Mouse (Mus musculus) urinary bladder, postnatal 10 days (tissue): Measurements from ENCODE around the gene Csnk1d.

ENCODE experiments used
- DNase-seq: peaks from one replicate; pipeline ENCODE4 v3.0.0; 2022; ENCODE audit warnings: low spot score

The Csnk1d gene

DNA sequence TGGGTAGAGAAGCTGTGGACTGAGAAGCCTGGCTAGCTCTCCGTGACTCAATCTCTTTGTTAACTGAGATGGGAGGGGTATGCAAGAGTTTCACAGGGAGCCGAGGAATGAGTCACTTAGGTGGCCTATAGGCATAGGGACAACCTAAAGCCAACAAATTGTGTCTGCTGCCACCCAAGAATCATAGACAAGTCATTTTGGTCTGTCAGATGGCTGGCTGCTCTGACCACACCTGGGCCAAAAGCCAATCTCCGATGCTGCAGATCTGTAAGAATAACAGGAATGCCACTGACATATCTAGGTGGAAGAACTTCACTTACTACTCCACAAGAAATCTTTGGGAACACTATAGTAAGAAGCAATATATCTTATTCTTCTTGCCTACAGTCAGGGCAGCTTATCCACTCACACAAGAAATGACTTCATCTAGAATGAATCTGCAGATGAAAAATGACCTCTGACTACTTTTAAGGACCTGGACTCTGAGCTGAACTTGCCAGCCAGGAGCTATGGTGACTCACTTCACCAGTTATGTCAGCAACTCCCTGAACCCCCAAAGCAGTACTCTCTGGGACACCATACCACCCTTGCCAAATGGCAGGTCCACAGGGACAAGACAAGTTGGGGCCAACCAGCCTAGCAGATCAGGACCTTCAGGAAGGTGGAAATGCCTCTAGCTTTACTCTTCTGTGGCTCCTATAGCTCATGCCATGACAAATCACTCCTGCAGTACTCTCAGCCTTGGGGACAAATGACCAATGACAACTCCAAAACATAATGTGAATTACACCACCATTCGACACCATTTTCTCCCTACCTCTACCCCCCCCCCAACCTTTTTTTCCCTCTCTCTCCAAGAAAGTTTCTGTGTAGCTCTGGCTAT, 6.4 kb downstream of the Csnk1d start:
- no peak for DNase-seq

DNA sequence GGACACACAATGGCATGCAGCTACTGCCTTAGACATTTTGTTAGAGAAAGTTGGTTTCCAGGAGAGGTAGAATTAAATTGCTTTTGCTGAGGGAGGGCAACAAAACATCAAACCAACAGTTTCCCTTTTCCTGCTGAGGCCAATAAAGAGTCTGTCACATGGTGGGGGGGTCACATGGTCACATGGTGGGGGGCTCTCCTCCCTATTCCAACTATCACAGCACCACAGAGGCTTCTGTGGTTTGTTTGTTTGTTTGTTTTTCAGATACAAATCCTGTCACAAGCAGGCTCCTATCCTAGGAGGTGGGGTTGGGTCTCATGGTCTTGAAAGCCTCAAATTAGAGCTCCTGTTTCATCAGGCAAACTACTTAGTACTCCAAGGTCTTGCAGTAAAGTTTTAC, 8.7 kb downstream of the Csnk1d start:
- no peak for DNase-seq

DNA sequence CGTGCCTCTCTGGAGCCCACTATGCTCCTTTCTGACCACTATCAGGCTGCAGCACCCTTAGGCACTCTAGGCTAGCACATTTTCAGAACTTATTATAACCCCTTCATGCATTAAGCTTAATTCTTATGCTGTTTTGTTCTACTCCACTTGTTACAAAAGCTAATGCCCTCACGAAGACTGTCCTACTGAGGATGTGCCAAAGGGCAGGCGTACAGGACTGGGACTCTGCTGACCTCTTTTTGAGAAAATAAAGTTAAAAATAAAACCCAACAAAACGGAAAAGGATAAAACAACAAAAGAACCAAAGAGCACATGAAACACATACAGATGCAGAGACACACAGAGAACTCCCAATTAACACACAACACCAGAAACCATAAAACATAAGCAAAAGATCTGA, 9.5 kb downstream of the Csnk1d start:
- DNase-seq, result no peak

DNA sequence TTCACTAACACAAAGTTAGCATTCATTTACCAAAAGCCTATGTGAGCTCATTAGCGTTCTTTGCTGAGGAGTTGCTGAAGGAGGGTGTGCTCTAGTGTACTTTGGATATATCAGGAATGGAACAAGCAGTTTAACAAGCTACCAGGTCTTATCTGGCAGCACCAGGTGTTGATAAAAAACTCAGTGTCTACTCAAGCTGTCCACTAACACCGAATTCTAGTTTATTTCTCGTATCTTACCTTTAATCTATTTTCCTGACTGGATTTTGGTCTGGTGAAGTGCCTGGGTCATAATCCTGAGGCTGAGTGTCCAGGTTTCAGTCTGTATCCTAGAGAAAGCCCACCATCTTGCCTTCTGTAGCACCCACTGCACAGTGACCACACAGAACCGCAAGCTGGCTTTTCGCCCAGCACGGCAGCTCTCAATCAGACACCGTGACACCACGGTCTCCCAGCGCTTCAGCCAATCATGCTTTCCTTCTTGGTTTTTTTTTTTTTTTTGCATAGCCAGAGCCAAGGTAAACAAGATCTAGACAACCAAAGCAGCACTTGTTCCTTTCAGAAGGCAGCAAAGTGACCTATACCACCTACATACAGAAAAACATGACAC, 10.6 kb downstream of the Csnk1d start:
- DNase-seq, result no peak

DNA sequence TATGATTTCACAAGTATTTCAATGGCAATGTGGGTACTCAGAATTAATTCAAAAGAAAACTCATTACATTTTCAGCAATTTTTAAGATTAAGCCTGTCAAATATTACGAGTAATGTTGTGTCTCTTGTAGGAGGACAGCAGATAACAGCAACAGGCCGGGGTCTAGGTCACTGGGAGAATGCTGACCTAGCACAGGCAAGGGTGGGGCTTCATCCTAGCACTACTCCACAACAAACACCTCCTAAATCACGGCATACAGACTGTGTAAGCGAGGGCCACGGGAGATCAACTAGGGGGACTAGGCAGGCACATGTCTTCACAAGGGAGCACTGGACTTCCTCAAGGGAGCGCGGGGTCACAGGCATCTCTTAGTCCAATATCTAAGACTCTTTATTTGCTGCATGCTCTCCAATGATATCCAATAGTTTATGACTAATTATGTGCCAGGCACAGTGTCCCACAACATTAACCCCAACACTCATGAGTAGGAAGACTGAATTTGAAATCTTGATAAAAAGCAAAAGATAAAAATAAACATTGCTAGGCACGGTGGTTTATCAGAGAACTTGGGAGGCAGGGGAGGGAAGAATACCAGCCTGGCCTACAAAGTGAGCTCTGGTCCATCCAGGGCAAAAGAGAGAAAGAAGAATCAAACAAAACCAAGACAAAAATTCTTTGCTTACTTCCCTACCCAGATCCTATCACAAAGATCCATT, 11.3 kb downstream of the Csnk1d start:
- DNase-seq, result no peak

DNA sequence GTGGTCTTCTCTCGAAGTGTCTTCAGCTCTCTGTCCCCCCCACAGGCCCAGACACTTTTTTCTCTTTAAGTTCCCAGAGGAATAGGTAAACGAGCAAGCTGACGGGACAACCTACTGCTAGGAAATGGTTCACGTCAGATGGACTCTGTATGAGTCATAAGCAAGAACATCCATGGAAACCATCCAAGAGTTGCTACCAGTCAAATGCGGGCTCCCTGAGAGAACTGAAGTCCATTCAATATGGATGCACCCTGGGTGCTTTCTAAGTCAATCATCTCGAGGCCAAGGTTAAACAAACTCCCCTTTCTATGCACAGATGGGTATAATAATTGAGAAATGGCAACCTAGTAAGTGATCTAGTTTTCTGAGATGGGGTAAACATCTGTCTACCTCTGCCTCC, 17.8 kb downstream of the Csnk1d start:
- no peak for DNase-seq

DNA sequence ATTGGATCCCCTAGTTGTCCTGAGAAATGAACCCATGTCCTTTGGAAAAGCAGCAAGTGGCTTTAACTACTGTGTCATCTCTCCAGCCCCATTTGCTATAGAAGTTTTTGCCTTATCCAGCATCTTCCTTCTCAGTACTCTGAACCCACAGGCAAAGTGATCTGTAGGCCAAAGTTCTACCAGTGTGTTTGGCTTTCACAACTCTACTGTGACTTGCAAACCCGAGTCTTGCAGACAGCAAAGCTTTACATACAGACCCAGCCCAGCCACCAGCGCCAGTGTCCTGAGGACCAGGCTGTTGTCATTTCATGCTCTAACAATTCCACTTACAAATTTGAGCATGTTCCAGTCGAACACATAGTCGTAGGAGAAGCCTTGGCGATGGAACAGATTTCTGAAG, 19.9 kb downstream of the Csnk1d start:
- no peak for DNase-seq

DNA sequence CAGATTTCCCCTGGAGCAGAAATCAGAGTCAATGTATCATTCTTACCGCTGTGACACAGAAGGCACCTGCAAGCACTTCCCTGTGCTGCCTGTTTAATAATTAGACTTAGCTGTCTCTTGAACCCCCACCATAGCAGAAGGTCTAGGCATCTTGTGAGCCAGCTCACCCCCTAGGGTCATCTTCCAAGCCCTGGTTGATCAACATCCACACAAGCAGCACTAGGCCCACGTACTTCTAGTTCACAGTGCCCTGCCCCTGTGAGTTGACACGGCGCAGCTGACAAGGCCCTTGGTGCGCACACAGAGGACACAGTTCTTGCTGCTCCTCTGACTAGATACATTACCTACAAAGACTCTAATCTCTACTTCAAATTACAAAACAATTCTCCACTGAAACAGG, 21.4 kb downstream of the Csnk1d start:
- no peak for DNase-seq

DNA sequence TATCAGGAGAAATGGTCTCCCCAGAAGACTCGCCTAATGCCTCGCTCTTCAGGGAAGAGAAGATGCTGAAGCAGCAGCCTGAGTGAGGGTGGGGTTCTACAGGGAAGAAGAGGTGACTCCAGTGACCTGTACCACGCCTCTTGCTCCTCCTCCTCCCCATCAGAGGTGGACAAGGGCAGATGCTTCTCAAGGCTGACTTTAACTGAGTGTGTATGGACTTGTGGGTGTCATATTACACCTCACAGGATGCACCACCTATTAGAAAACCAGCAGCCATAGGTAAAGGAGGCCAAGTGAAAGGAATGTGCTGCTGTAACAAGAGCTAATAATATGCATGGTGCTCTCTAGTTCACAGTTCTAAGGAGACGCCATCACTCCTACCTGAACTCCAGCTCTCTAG, 25.5 kb downstream of the Csnk1d start:
- DNase-seq, result no peak

DNA sequence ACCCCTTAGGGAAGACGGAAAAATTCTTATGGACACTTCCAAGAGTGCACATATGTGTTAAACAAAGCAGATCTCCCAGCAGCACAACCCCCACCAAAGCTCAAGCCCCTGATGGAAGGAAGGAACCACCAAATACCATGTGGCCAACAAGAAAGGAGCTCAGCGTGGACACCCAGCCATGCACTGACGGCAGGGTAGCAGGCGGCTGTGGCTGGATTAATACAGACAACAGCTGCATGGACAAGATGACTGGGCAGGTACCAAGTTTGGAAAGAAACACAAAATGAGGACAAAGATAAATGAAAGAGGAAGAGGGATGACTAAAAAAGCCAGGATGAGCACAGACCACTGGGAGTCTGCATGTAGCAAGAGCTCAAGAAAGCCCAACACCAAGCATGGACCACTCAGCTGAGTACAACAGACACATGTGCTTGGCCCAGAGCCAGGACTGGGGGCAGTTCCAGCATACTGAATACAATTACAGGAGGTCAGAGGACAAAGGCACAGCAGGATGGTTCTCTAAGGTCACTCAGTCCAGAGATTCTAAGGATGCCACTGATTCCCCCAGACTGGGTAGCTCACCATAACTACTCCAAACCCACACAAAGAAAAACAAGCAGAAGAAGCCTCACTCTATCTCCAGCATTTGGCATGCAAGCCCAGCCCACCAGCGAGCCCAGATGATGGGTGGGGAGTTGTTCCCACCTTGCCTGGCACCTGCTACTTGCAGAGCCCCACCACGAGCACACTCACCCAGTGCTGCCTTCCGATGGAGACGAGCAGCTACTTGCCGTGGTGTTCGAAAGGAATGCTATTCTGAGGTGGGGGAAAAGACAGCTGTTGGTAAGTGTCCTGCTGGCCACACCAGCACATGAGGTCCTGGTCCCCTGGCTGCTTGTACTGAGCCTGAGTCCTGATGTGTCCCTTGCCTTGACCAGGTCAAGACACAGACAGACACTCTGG, 26.7 kb downstream of the Csnk1d start:
- DNase-seq, result no peak

DNA sequence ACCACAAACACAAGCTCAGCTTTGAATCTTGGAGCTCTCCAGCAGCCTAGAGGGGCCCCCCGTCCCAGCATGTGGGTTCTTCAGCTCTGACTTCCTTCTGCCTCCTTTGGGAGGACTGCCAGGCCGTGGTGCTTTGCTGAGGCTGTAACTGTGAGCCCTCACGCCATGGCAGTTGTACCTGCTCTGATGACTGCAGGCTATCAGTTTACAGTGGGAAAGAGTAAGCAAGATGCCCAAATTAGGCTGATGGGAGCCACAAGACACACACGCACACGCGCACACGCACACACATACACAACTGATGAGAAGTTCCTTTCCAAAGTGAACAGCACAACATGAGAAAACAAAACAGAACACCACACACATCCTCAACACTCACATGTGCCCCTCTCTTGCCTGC, 28.2 kb downstream of the Csnk1d start:
- no peak for DNase-seq

DNA sequence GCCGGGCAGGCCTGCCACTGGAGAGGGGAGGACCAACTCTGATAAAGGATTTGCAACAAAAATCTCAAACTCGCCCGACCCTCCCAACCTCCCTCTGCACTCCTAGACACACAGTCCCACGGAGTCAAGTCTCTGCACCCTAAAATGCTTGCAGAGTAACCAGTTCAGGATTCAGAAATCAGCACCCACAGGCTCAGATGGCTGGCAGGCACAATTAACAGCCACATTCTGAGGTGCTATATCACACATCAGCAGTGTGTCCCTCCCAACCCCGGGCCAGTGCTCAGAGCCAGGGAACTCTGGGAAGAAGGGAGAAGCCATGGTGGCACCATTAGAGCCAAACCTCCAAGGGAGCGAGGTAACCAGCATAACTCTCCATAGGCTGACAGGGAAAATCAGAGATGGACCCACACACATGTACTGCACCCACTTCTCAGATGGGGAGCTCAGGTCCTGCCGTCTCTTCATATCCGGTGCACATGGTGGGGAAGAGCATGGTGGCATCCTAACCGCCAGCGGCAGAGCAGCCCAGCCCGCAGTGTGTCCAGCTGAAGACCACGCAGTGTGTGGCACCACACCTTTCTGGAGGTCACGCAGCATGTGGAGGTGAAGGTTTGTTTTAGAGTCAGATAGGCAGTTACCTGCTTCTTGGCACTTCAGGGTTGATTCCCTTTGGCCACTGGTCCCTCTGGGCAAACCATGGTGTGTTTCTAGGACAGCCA, 28.9 kb downstream of the Csnk1d start:
- DNase-seq, result no peak

DNA sequence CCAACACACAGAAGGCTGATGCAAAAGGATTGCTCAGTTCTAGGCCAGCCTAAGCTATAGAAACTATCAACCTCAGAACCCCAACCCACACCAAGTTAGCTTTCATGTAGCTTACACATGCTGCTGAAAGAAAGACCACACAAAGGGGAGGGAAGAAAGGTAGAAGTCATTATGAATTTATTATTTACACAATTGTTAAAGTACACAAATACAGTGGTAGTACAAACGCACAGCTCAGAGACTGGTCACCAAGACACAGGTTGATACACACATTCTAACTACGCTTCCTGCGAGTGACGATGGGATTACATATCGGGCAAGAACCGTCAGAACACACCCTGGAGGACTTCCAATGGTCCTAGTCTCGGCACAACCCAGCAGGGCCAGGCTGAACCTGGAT, 29.5 kb downstream of the Csnk1d start:
- no peak for DNase-seq

DNA sequence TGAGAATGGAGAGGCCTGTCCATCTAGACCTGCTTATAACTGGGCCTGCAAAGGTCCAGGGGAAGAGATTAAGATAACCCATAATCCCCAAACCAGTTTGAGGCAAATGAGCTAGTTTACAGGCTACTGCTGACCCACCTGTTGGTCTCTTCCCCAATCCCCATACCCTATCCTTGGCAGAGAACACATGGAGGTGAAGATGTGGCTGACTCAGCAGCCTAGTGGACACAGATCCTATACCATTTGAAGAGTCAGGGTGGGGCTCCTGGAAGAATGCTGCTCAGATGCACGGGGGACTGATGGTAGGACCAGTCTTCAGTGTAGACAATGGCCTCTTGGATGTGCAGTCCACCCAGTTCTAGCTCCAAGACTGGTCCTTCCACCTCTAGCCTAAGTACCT, 30.9 kb downstream of the Csnk1d start:
- no peak for DNase-seq

DNA sequence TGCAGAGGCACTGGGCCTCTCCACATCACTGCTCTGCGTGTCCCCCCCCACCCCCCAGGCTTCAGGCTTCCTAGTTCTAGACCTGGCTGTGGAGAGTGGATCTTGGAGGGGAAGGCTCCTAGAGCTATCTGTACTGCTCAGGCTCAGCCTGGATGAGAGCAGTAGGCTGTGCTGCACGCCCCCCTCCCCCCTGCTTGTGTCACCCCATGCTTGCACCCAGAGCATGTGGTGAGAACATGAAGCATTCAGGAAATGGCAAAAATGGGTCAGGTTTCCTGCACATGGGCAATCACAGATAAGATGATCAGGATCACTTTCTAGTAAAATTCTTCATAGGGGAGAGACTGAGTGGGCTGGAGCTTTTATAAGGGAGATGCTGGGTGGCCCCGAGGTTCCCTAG, 31.6 kb downstream of the Csnk1d start:
- DNase-seq, result no peak

DNA sequence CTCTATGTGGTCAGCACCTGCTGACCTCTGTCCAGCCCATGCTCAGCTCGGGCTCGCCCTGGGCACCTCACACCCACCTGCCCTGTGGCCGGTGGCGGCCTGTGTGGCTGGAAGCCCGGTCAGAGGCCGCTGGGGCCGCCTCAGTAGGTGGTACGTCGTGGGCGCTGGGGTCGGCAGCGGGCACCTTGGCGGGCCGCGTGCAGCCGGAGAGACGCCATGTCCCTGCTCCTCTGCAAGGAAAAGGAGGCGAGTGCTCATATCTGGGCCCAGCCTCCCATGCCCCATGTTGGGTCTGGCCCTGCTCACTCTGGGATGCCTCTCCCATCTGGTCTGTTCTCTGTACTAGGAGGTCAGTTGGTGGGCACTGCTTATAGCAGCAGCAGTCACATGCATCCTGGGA, 32.1 kb downstream of the Csnk1d start:
- no peak for DNase-seq

DNA sequence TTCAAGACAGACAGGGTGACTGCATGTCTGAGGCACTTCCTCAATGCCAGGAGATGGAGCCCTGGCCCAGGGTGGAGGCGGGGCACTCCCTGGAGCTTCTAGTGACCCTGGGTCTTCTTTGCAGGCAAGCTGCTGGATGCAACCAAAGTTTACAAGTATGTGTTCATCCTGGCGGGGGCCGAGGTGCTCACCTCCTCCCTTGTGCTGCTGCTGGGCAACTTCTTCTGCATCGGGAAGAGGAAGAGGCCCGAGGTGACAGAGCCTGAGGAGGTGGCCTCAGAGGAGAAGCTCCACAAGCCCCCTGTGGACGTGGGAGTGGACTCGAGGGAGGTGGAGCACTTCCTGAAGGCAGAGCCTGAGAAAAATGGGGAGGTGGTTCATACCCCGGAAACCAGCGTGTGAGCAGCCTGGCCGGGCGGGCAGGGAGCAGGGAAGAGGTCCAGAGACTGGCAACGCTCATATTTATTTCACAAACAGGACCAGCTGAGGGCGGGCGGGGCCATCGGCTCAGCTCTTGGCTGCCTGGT, 33.3 kb downstream of the Csnk1d start:
- DNase-seq, result no peak

DNA sequence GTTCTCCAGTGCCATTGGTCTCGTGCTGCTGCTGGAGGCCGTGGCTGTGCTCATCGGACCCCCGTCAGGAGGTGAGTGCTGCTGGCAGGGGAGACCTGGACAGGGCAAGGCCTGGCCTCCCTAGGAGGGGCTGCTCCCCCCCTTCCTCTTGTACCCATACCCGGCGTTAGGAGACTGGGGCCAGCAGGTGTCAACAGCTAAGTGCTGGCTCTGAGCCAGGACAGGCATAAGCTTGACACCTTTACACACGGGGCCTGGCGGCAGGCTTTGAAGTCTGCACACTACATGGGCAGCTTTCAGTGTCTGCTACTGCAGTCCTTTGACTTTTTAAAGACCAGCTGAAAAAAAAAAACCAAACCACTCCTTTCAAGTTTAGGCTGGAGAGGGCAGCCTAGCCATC, 34.1 kb downstream of the Csnk1d start:
- DNase-seq, result no peak

DNA sequence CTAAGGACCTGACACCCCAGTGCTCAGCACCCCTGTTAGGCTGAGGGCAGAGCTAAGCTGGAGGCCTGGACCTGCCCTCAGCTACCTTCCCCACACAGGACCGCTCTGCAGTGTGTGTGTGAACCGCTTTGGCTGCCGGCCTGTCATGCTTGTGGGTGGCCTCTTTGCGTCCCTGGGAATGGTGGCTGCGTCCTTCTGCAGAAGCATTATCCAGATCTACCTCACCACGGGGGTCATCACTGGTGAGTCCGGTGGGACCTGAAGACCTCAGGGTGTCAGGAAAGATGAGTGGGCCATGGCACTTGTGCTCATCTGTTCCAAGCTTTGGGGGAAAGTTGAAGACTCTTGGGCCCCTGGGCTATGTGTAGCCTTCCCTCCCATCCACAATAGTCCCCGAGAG, 35.4 kb downstream of the Csnk1d start:
- DNase-seq, result no peak

DNA sequence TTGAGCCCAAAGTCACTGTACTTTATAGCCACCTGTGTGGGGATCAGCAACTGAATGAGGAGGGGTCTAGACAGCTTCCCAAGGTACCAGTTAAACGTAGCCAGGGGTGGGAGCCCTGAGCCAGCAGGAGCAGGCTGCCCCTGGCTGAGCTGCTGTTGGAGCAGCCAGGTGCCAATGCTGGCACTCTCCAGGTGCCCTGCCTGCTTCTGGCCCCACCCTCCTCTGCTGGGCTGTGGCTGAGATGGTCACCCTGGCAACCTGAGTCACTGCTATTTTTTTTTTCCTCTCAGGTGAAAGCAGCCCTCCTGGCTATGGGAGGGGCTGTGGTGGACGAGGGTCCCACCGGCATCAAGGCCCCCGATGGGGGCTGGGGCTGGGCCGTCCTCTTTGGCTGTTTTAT, 36.2 kb downstream of the Csnk1d start:
- no peak for DNase-seq
